Mouse (Mus musculus) stomach, postnatal 0 days (tissue): ENCODE measurements around the gene P4ha3. TPM values are rescaled to one million over a fixed set of nuclear protein-coding genes. Genes with fewer than 3 reads are reported as not detected.

Source experiments
- ATAC-seq: fragments of 200-750 bp; cut with Nextera tagmentation; 2 replicates; pipeline ENCODE4 v1.8.0; 2017; ENCODE audit not compliant: low FRiP score, low TSS enrichment
- DNase-seq: peaks from one replicate; pipeline ENCODE4 v3.0.0-alpha.2; 2016; ENCODE audit warnings: low spot score
- H3K27ac ChIP-seq: fragments of 300-500 bp; sonication (generic); replicated peaks from 2 replicates; pipeline ENCODE4 v1.5.1; 2014; ENCODE audit warnings: mild to moderate bottlenecking, control low read depth
- H3K27me3 ChIP-seq: fragments of 300-500 bp; sonication (generic); 2 replicates; pipeline ENCODE4 v1.6.1; 2014; ENCODE audit warnings: low read length; ENCODE audit not compliant: control insufficient read depth, insufficient read depth
- H3K36me3 ChIP-seq: fragments of 300-500 bp; sonication (generic); 2 replicates; pipeline ENCODE4 v1.6.1; 2014; ENCODE audit warnings: low read length, mixed read lengths; ENCODE audit not compliant: control insufficient read depth, insufficient read depth
- H3K4me1 ChIP-seq: fragments of 300-500 bp; sonication (generic); replicated peaks from 2 replicates; pipeline ENCODE4 v1.6.1; 2014; ENCODE audit warnings: antibody characterized with exemption; ENCODE audit not compliant: control insufficient read depth, insufficient read depth
- H3K4me2 ChIP-seq: fragments of 300-500 bp; sonication (generic); replicated peaks from 2 replicates; pipeline ENCODE4 v1.6.1; 2014; ENCODE audit warnings: low read depth, mild to moderate bottlenecking, control low read depth, moderate library complexity
- H3K4me3 ChIP-seq: fragments of 300-500 bp; sonication (generic); 2 replicates; pipeline ENCODE4 v1.5.1; 2014; ENCODE audit warnings: low read depth, low read length, control low read depth
- H3K9ac ChIP-seq: fragments of 300-500 bp; sonication (generic); 2 replicates; pipeline ENCODE4 v1.6.1; 2014; ENCODE audit warnings: mild to moderate bottlenecking, low read length, control low read depth, mixed read lengths
- H3K9me3 ChIP-seq: fragments of 300-500 bp; sonication (generic); 2 replicates; pipeline ENCODE4 v1.6.1; 2016; ENCODE audit warnings: low read length; ENCODE audit not compliant: control insufficient read depth
- CTCF ChIP-seq: IDR thresholded peaks from 2 replicates; pipeline ENCODE4 v1.5.1; 2016; ENCODE audit warnings: antibody characterized with exemption, low read depth, mild to moderate bottlenecking, moderate library complexity
- EP300 ChIP-seq: optimal IDR thresholded peaks from 2 replicates; pipeline ENCODE3; 2016; ENCODE audit warnings: antibody characterized with exemption
- WGBS: fragments of 180-500 bp; shearing (Covaris S2); extraction: QIAGEN DNeasy Blood & Tissue Kit; methylation state at CpG from one replicate; pipeline ENCODE4 v1.1.7; 2014; 5-methylcytosine and 5-hydroxymethylcytosine counted together
- polyA plus RNA-seq: library from polyadenylated mRNA; unstranded; fragments of >200 nt; fragmentation: Nextera tagmentation; extraction: Ambion mirVana; gene quantifications from 2 replicates; pipeline ENCODE4 v1.2.1, GENCODE M21; 2015

P4ha3 gene
- polyA plus RNA-seq, 1 experiment from 2014 or later: 1.4 TPM

- peaks cover 27% of the 10 kb centered on the region for H3K36me3 ChIP-seq
- DNase-seq: no peak
- no peaks in the 10 kb centered on the region for H3K27me3 ChIP-seq
- H3K4me3 ChIP-seq: no peak overlapping the region
- 92% methylated on average over 2 of the region's 2 CpGs for WGBS
- H3K4me1 ChIP-seq: no peaks in the 10 kb centered on the region
- H3K9me3 ChIP-seq: no peaks in the 10 kb centered on the region
- TF ChIP-seq EP300: no peak
- no peak for TF ChIP-seq CTCF
- H3K4me2 ChIP-seq: no peak overlapping the region
- H3K9ac ChIP-seq: no peak overlapping the region
- no peak overlapping the region for H3K27ac ChIP-seq
- no peak for ATAC-seq
Measured at GRCm38 (mm10) chr7:100335921-100336320, 50.6 kb downstream of the P4ha3 start.

GRCm38 (mm10) chr7:100354984-100355383, 69.7 kb downstream of the P4ha3 start:
- ATAC-seq (no peak), DNase-seq (no peak)
- H3K27ac ChIP-seq: no peak overlapping the region
- no peak overlapping the region for H3K4me3 ChIP-seq
- H3K36me3 ChIP-seq: no peaks in the 10 kb centered on the region; the same call in 1 of the 2 replicates
- no peak overlapping the region for H3K4me2 ChIP-seq
- H3K9me3 ChIP-seq: no peaks in the 10 kb centered on the region
- H3K4me1 ChIP-seq: no peaks in the 10 kb centered on the region
- H3K27me3 ChIP-seq: no peaks in the 10 kb centered on the region
- H3K9ac ChIP-seq: no peak overlapping the region
- 73% methylated on average over 4 of the region's 4 CpGs for WGBS
- TF ChIP-seq EP300 (no peak), CTCF (no peak)

GRCm38 (mm10) chr7:100356324-100356723, 71.0 kb downstream of the P4ha3 start:
- DNase-seq (no peak), ATAC-seq (no peak)
- Histone ChIP-seq H3K4me3 (no peak overlapping the region), H3K27ac (no peak overlapping the region), H3K9me3 (no peaks in the 10 kb centered on the region), H3K4me1 (no peaks in the 10 kb centered on the region), H3K4me2 (no peak overlapping the region), H3K27me3 (no peaks in the 10 kb centered on the region), H3K36me3 (no peaks in the 10 kb centered on the region; the same call in 1 of the 2 replicates), H3K9ac (no peak overlapping the region)
- WGBS: 67% methylated on average over 5 of the region's 5 CpGs
- TF ChIP-seq CTCF (no peak), EP300 (no peak)

GRCm38 (mm10) chr7:100356768-100357167, 71.4 kb downstream of the P4ha3 start:
- Histone ChIP-seq H3K27ac (no peak overlapping the region), H3K27me3 (no peaks in the 10 kb centered on the region), H3K4me1 (no peaks in the 10 kb centered on the region), H3K36me3 (no peaks in the 10 kb centered on the region; the same call in 1 of the 2 replicates), H3K9me3 (no peaks in the 10 kb centered on the region), H3K9ac (no peak overlapping the region), H3K4me3 (no peak overlapping the region), H3K4me2 (no peak overlapping the region)
- DNase-seq (no peak), ATAC-seq (no peak)
- 64% methylated on average over 1 of the region's 1 CpGs for WGBS
- no peak for TF ChIP-seq CTCF
- no peak for TF ChIP-seq EP300

- ATAC-seq (no peak), DNase-seq (no peak)
- Histone ChIP-seq H3K4me3 (no peak overlapping the region), H3K36me3 (no peaks in the 10 kb centered on the region; the same call in 1 of the 2 replicates), H3K9ac (no peak overlapping the region), H3K4me2 (no peak overlapping the region), H3K27ac (no peak overlapping the region), H3K4me1 (no peaks in the 10 kb centered on the region), H3K27me3 (no peaks in the 10 kb centered on the region), H3K9me3 (no peaks in the 10 kb centered on the region)
- TF ChIP-seq CTCF: no peak
- no peak for TF ChIP-seq EP300
Measured at GRCm38 (mm10) chr7:100357856-100358255, 72.5 kb downstream of the P4ha3 start.

- ATAC-seq: no peak
Measured at GRCm38 (mm10) chr7:100363162-100363561, 77.8 kb downstream of the P4ha3 start.

More at GRCm38 (mm10) chr7:100363162-100363561, 77.8 kb downstream of the P4ha3 start:
- Histone ChIP-seq H3K4me1 (no peaks in the 10 kb centered on the region), H3K9me3 (no peaks in the 10 kb centered on the region), H3K36me3 (no peaks in the 10 kb centered on the region), H3K4me3 (no peak overlapping the region), H3K4me2 (no peak overlapping the region), H3K9ac (no peak overlapping the region), H3K27ac (no peak overlapping the region), H3K27me3 (no peaks in the 10 kb centered on the region)
- 74% methylated on average over 2 of the region's 2 CpGs for WGBS
- no peak for TF ChIP-seq EP300
- TF ChIP-seq CTCF: no peak
- no peak for DNase-seq
